ENCODE assay signal across 20 mouse cellular contexts in genomic region chr6:129036890-129037463, GRCm38 (mm10). TPM values are rescaled to one million over a fixed set of nuclear protein-coding genes. Genes with fewer than 3 reads are reported as not detected.
DNase-seq lines count a peak whose midpoint lies in the region; ATAC-seq and TF ChIP-seq lines count a peak whose summit lies in the region.
"Had no signal": no experiment of that assay in that cellular context is flagged by ENCODE, and none has a peak within 500 bp of the region (broad histone marks: within the 10 kb centered on the region; RNA-seq: fewer than 3 reads in every experiment).

No protein-coding gene starts in this region.

- H3K27ac ChIP-seq in lung, embryonic 15.5 days = no peak overlapping the region
- peak overlapping the region; percentile 84 for H3K27ac ChIP-seq in bone marrow, adult 2 months (ENCODE audit: control insufficient read depth, insufficient read depth, low read depth, low read length, poor library complexity)
- H3K27ac ChIP-seq: embryonic facial prominence, embryonic 13.5 days; forebrain, embryonic 13.5 days; kidney, postnatal 0 days; limb, embryonic 13.5 days; neural tube, embryonic 12.5 days; stomach, embryonic 15.5 days had no signal

- peak; percentile 35; the same call in 1 of the 2 replicates for ATAC-seq in lung, embryonic 15.5 days (ENCODE audit: borderline replicate concordance, extremely low read depth, low FRiP score, low TSS enrichment)
- ATAC-seq: forebrain, embryonic 13.5 days; hindbrain, embryonic 16.5 days had no signal

- no peaks in the 10 kb centered on the region for H3K9me3 ChIP-seq in lung, embryonic 15.5 days
- H3K9me3 ChIP-seq: embryonic facial prominence, embryonic 13.5 days; forebrain, embryonic 13.5 days; limb, embryonic 13.5 days; neural tube, embryonic 12.5 days; stomach, embryonic 15.5 days had no signal

- no peak overlapping the region for H3K4me3 ChIP-seq in lung, embryonic 15.5 days
- no peak overlapping the region for H3K4me3 ChIP-seq in lung, adult 2 months (replicated peaks; ENCODE audit: extremely low read depth, low read depth, low read length)
- H3K4me3 ChIP-seq in bone marrow, adult 2 months (replicated peaks; ENCODE audit: control insufficient read depth, low read depth, low read length) = no peak overlapping the region
- H3K4me3 ChIP-seq: embryonic facial prominence, embryonic 13.5 days; forebrain, embryonic 13.5 days; limb, embryonic 13.5 days; neural tube, embryonic 12.5 days; stomach, embryonic 15.5 days had no signal

- H3K9ac ChIP-seq in lung, embryonic 15.5 days = no peak overlapping the region
- H3K9ac ChIP-seq: embryonic facial prominence, embryonic 13.5 days; forebrain, embryonic 13.5 days; limb, embryonic 13.5 days; neural tube, embryonic 12.5 days; stomach, embryonic 15.5 days had no signal

- DNase-seq in lung, adult 2 months = no peak
- peak; percentile 61 for DNase-seq in naive thymus-derived CD4-positive, alpha-beta T cell, adult 2 months (ENCODE audit: low read depth)
- peak; percentile 62 to 76 for DNase-seq in thymus, postnatal 36 days
- DNase-seq in urinary bladder, adult 18-20 months (ENCODE audit: low spot score in 2 of 2) = no peak
- DNase-seq in adrenal gland, postnatal 10 days = no peak
- no peak for DNase-seq in right cerebral cortex, postnatal 4 days
- DNase-seq: cerebellum, postnatal 10 days; gastrocnemius, postnatal 36 days; layer of hippocampus, postnatal 36 days; right cerebral cortex, adult 18-20 months had no signal

- no peak overlapping the region for H3K4me2 ChIP-seq in lung, embryonic 15.5 days
- H3K4me2 ChIP-seq: embryonic facial prominence, embryonic 13.5 days; forebrain, embryonic 13.5 days; limb, embryonic 13.5 days; midbrain, embryonic 11.5 days; neural tube, embryonic 12.5 days; stomach, embryonic 15.5 days had no signal

- H3K27me3 ChIP-seq in lung, embryonic 15.5 days = no peaks in the 10 kb centered on the region
- H3K27me3 ChIP-seq: embryonic facial prominence, embryonic 13.5 days; forebrain, embryonic 13.5 days; limb, embryonic 13.5 days; neural tube, embryonic 12.5 days; stomach, embryonic 15.5 days had no signal

- no peaks in the 10 kb centered on the region for H3K4me1 ChIP-seq in lung, embryonic 15.5 days
- no peaks in the 10 kb centered on the region for H3K4me1 ChIP-seq in lung, adult 2 months (ENCODE audit: control insufficient read depth, insufficient read depth, low read length)
- peaks cover 8% of the 10 kb centered on the region; the same call in 1 of the 2 replicates for H3K4me1 ChIP-seq in bone marrow, adult 2 months (ENCODE audit: control insufficient read depth, insufficient read depth, low read length)
- H3K4me1 ChIP-seq: embryonic facial prominence, embryonic 13.5 days; forebrain, embryonic 13.5 days; limb, embryonic 13.5 days; neural tube, embryonic 12.5 days; stomach, embryonic 15.5 days had no signal

- H3K36me3 ChIP-seq in lung, embryonic 15.5 days = no peaks in the 10 kb centered on the region
- H3K36me3 ChIP-seq: embryonic facial prominence, embryonic 13.5 days; limb, embryonic 13.5 days; neural tube, embryonic 12.5 days; stomach, embryonic 15.5 days had no signal

- TF ChIP-seq CTCF in lung, adult 2 months (IDR thresholded peaks at IDR 0.05; ENCODE audit: insufficient read depth, low read length) = no peak
- TF ChIP-seq CTCF in bone marrow, adult 2 months (IDR thresholded peaks at IDR 0.05; ENCODE audit: control insufficient read depth, insufficient read depth, low read length) = no peak

- no peak for TF ChIP-seq POLR2A in lung, adult 2 months (IDR thresholded peaks at IDR 0.05; ENCODE audit: borderline replicate concordance, extremely low read depth, low read depth, low read length)
- no peak for TF ChIP-seq POLR2A in bone marrow, adult 2 months (IDR thresholded peaks at IDR 0.05; ENCODE audit: borderline replicate concordance, control insufficient read depth, low read depth, low read length)

- WGBS in lung, embryonic 15.5 days = 45% methylated on average over 2 of the region's 2 CpGs
- WGBS in lung, adult 2 months = 35% methylated on average over 2 of the region's 2 CpGs
- WGBS in bone marrow, adult 2 months = 4% methylated on average over 2 of the region's 2 CpGs

RNA-seq across cellular contexts. Expression of gene Klrb1f, which starts 8.7 kb away (rescaled TPM):
- 0.51 TPM in 1 of 2 replicates, not detected in the other for polyA plus RNA-seq in lung, embryonic 15.5 days (2015; fragmentation: Nextera tagmentation; extraction: Ambion mirVana)
- 0.38 and 1.3 TPM in 2 replicates for polyA plus RNA-seq in lung, adult 2 months (2012; rRNA removed)
- polyA plus RNA-seq in bone marrow, adult 2 months (2011; ENCODE audit: insufficient read depth, insufficient read length, low replicate concordance, missing spikeins) = 3.8 TPM in 1 of 2 replicates, not detected in the other
- under 1 TPM; 0.42 to 0.48 TPM for total RNA-seq in adrenal gland, postnatal 10 days (2021)
- total RNA-seq: gastrocnemius, postnatal 36 days; layer of hippocampus, postnatal 36 days had no signal
- polyA plus RNA-seq: forebrain, embryonic 13.5 days; limb, embryonic 13.5 days had no signal

Comparison
In these comparisons a context has a peak if more than half of its experiments do, and no peak if none do; other contexts are left out.
1. DNase-seq: peak in naive thymus-derived CD4-positive, alpha-beta T cell, adult 2 months (single experiment) and thymus, postnatal 36 days (2 of 2); none in lung, adult 2 months (single experiment), urinary bladder, adult 18-20 months (0 of 2), adrenal gland, postnatal 10 days (single experiment) and right cerebral cortex, postnatal 4 days (single experiment).